Mouse (Mus musculus) erythroblast, embryonic 14.5 days (primary cell): ENCODE data around the gene Pmf1. TPM values are rescaled to one million over a fixed set of nuclear protein-coding genes. Genes with fewer than 3 reads are reported as not detected.

Source experiments
- H3K27me3 ChIP-seq: 2 replicates; pipeline ENCODE4 v1.6.1; 2012; ENCODE audit warnings: inconsistent platforms; ENCODE audit not compliant: control insufficient read depth
- H3K36me3 ChIP-seq: 2 replicates; pipeline ENCODE4 v1.6.1; 2012; ENCODE audit warnings: mild to moderate bottlenecking, inconsistent platforms; ENCODE audit not compliant: control insufficient read depth
- H3K4me1 ChIP-seq: 2 replicates; pipeline ENCODE4 v1.6.1; 2012; ENCODE audit warnings: inconsistent platforms; ENCODE audit not compliant: control insufficient read depth
- H3K4me3 ChIP-seq: replicated peaks from 2 replicates; pipeline ENCODE3; 2012; ENCODE audit warnings: moderate library complexity, mild to moderate bottlenecking, inconsistent platforms
- H3K9me3 ChIP-seq: 2 replicates; pipeline ENCODE4 v1.6.1; 2012; ENCODE audit warnings: low read length, inconsistent platforms, mixed read lengths; ENCODE audit not compliant: control insufficient read depth
- GATA1 ChIP-seq: IDR thresholded peaks from 2 replicates; pipeline ENCODE4 v1.6.1; 2012; ENCODE audit warnings: low read length, inconsistent platforms, mixed read lengths
- TAL1 ChIP-seq: IDR thresholded peaks from 3 replicates; pipeline ENCODE4 v1.6.1; 2012; ENCODE audit warnings: low read length, inconsistent platforms, mixed read lengths
- polyA plus RNA-seq: library from polyadenylated mRNA; stranded (reverse); fragments of >175 nt; gene quantifications from 2 replicates; pipeline ENCODE4 v1.2.3, GENCODE M21; 2012

Gene Pmf1
- polyA plus RNA-seq, 1 experiment: 40.0 TPM

GRCm38 (mm10) chr3:88452716-88453115 lies 42.6 kb upstream of the Pmf1 start:
- H3K27me3 ChIP-seq: peaks cover 80% of the 10 kb centered on the region
- H3K4me1 ChIP-seq: peaks cover 8% of the 10 kb centered on the region
- TF ChIP-seq TAL1: no peak
- no peak for TF ChIP-seq GATA1
- H3K36me3 ChIP-seq: peaks cover 3% of the 10 kb centered on the region; the same call in 1 of the 2 replicates
- H3K9me3 ChIP-seq: no peaks in the 10 kb centered on the region
- H3K4me3 ChIP-seq: no peak overlapping the region

DNA sequence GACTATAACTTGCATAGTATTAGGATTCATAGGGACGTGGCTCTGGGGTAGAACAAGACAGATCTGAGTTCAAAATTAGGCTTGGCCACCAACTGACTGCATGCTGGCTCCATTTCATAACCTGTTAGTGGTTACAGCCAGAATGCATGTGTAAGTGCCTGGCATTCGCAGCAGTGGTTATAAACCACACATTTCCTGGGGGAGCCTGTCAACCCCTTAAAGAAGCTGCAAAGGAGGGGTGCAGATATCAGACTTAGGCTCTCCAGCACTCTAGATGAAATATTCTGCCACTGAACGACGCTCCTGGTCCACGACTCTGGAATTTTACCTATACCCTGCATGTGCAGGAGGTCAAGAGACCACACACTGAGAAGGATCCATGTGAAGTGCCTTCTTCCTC lies 42.1 kb upstream of the Pmf1 start:
- Histone ChIP-seq H3K27me3 (peaks cover 81% of the 10 kb centered on the region), H3K4me3 (no peak overlapping the region), H3K4me1 (peaks cover 8% of the 10 kb centered on the region), H3K36me3 (peaks cover 3% of the 10 kb centered on the region; the same call in 1 of the 2 replicates), H3K9me3 (no peaks in the 10 kb centered on the region)
- no peak for TF ChIP-seq TAL1
- no peak for TF ChIP-seq GATA1

DNA sequence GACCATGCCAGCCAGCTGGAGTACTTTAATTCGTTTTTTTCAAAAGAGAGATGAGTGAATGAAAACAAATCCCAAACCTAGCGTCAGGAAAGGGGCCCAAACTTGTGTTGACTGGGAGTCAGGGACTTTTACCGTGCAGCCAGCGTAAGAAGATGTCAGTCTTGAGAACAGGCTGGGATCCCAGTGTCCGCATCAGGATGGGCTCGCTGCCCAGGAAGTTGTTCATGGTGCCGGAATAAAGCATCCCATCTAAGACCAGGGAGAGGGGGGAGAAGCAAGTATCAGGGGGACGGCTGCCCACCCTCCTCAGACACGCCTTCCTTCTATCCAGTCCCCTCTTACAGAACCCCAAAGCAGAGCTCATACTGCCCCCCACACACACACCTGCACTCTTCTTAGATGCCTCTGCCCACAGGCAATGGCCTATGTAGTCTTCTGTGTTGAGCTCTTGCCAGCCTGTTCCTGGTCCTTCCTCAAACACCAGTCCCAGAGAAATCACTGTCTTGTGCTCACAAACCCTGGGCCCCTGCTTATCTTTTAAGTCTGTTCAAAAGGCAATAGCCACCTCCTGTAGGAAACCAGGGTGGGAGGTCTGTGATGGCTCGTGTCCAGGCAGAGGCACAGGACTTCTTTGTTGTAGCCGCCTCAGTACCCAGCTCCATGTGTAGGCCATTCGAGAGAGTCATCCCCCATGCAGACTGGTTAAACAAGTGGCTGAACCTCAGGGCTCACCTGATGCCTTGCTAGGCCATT lies 40.4 kb upstream of the Pmf1 start:
- Histone ChIP-seq H3K4me3 (no peak overlapping the region), H3K36me3 (peaks cover 3% of the 10 kb centered on the region; the same call in 1 of the 2 replicates), H3K4me1 (peaks cover 7% of the 10 kb centered on the region), H3K9me3 (no peaks in the 10 kb centered on the region), H3K27me3 (peaks cover 87% of the 10 kb centered on the region)
- TF ChIP-seq TAL1: no peak
- no peak for TF ChIP-seq GATA1

DNA sequence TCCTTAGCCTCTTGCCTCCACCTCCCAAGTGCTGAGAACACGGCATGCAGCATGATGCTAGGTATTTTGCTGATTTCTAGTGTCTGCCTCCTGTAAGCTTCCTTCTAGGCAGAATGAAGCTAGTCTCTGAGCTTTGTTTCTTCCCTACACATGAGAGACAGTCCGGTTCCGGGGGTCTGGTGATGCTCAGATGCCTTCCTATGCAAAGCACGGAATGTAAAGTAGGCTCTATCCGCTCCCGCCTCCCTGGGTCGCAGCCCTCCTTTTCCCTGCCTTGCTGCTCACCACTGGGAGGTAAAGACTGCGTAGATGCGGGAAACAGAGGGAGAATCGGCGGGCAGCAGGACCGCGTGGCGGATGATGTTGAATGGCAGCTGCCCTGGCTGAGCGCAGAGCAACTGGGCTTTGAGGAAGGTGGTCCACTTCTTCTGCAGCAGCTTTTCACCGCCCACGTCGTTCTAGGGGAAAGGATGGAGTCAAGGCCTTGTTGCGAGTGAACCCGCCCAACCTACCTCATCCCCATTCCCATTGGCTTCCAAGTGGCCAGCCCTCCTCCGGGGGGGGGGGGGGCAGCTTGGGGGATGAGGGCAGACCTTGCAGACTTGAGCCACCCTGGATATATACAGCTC lies 39.4 kb upstream of the Pmf1 start:
- Histone ChIP-seq H3K36me3 (peaks cover 3% of the 10 kb centered on the region; the same call in 1 of the 2 replicates), H3K4me1 (peaks cover 2% of the 10 kb centered on the region; the same call in 1 of the 2 replicates), H3K9me3 (no peaks in the 10 kb centered on the region), H3K4me3 (no peak overlapping the region), H3K27me3 (peaks cover 77% of the 10 kb centered on the region)
- TF ChIP-seq TAL1 (no peak), GATA1 (no peak)

GRCm38 (mm10) chr3:88448443-88448842 lies 38.3 kb upstream of the Pmf1 start:
- no peak for TF ChIP-seq GATA1
- TF ChIP-seq TAL1: no peak
- Histone ChIP-seq H3K9me3 (no peaks in the 10 kb centered on the region), H3K4me3 (no peak overlapping the region), H3K27me3 (peaks cover 67% of the 10 kb centered on the region), H3K4me1 (peaks cover 2% of the 10 kb centered on the region; the same call in 1 of the 2 replicates), H3K36me3 (peaks cover 3% of the 10 kb centered on the region; the same call in 1 of the 2 replicates)

GRCm38 (mm10) chr3:88447676-88448183 lies 37.6 kb upstream of the Pmf1 start:
- Histone ChIP-seq H3K4me1 (peaks cover 2% of the 10 kb centered on the region; the same call in 1 of the 2 replicates), H3K9me3 (no peaks in the 10 kb centered on the region), H3K27me3 (peaks cover 64% of the 10 kb centered on the region), H3K36me3 (no peaks in the 10 kb centered on the region; the same call in 1 of the 2 replicates), H3K4me3 (no peak overlapping the region)
- TF ChIP-seq GATA1: no peak
- no peak for TF ChIP-seq TAL1

GRCm38 (mm10) chr3:88446471-88447123 lies 36.5 kb upstream of the Pmf1 start:
- Histone ChIP-seq H3K4me3 (no peak overlapping the region), H3K36me3 (no peaks in the 10 kb centered on the region; the same call in 1 of the 2 replicates), H3K9me3 (no peaks in the 10 kb centered on the region), H3K4me1 (peaks cover 2% of the 10 kb centered on the region; the same call in 1 of the 2 replicates), H3K27me3 (peaks cover 64% of the 10 kb centered on the region)
- TF ChIP-seq TAL1: no peak
- no peak for TF ChIP-seq GATA1

DNA sequence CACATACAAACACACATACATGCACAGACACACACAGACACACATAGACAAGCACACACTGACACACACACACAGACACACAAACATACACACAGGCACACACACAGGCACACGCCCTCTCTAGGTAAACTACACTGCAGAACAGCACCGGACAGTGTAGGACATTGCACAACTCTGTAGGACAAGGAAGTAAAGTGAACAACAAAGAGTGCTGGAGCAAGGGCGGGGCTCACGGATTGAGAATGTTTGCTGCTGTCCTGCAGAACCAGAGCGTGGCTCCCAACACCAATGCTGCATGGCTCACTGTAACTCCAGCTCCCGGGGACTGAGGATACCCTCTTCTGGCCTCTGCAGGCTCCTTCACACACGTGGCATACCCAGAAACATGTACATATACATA lies 32.8 kb upstream of the Pmf1 start:
- no peak for TF ChIP-seq TAL1
- no peak for TF ChIP-seq GATA1
- H3K4me1 ChIP-seq: peaks cover 16% of the 10 kb centered on the region
- H3K4me3 ChIP-seq: no peak overlapping the region
- peaks cover 68% of the 10 kb centered on the region for H3K27me3 ChIP-seq
- no peaks in the 10 kb centered on the region for H3K9me3 ChIP-seq
- H3K36me3 ChIP-seq: peaks cover 3% of the 10 kb centered on the region; the same call in 1 of the 2 replicates

DNA sequence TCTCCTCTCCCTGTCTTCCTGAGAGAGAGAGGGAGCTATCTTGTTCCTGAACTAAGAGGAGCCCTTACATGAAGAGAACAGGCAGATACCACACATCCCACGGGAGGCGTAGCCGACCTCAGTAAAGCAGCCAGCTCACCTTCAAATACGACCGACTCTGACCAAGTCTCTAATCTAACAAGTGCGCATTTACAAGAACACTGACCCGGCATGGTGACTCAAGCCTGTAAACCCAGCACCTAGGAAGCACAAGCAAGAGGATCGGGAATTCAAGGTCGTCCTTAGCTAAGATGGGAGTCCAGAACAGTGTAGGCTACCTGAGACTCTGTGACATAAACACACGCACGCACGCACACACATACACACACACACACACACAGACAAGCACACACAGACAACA lies 32.4 kb upstream of the Pmf1 start:
- Histone ChIP-seq H3K4me3 (no peak overlapping the region), H3K4me1 (peaks cover 14% of the 10 kb centered on the region), H3K27me3 (peaks cover 68% of the 10 kb centered on the region), H3K36me3 (peaks cover 4% of the 10 kb centered on the region; the same call in 1 of the 2 replicates), H3K9me3 (no peaks in the 10 kb centered on the region)
- no peak for TF ChIP-seq GATA1
- TF ChIP-seq TAL1: no peak
